Mouse (Mus musculus) adrenal gland, adult (tissue): ENCODE results near the gene OR5BS1P.
"Not testable (repeated sequence)": the region's sequence is repeated elsewhere in the genome, so short reads cannot be mapped to it uniquely, and the experiment has no call there.

Experiments
- DNase-seq, 2 experiments: peaks; one replicate each; pipeline ENCODE4 v3.0.0; 2022 to 2023; ENCODE audit warnings: low spot score in 1 of 2; ENCODE audit not compliant: inconsistent age in 2 of 2

Gene OR5BS1P

DNA sequence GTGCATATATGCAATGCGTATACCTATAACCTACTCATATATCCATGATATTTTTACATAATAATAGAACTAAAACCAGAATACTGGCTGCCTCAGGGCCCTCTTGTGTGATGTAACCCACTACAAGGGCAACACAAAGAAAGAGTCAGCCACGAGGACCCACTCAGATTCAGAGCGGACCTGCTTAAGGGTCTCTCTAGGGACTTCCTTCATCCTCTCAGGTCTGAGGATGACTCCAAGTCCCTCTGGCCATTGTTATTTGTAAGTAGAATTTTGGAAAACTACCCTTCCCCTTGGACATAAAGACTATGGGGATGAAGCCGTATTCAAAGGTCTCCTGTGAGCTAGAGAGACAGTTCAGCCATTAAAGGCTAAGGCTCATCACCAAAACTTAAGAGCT, at the start of gene OR5BS1P:
Gene OR5BS1P (plus strand): TSS at position 301 of the 400 bp plus-strand sequence.
- no peak for DNase-seq

DNA sequence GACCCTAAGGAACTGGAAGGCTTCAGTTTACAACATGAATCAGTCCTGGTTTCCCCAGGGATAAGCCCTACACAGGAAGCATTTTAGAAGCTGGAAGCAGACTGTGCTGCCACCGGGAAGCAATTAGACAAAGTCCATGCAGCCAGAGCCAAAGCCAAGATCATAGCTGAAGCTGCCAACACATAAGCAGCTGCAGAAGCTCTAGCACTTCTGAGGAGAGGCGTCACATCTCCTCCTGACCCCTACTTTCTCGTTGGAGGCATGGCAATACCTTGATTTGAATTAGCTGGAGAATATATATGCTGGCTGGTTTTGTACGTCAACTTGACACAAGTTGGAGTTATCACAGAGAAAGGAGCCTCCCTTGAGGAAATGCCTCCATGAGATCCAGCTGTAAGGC, 48.8 kb upstream of the OR5BS1P start:
- no peak for DNase-seq

DNA sequence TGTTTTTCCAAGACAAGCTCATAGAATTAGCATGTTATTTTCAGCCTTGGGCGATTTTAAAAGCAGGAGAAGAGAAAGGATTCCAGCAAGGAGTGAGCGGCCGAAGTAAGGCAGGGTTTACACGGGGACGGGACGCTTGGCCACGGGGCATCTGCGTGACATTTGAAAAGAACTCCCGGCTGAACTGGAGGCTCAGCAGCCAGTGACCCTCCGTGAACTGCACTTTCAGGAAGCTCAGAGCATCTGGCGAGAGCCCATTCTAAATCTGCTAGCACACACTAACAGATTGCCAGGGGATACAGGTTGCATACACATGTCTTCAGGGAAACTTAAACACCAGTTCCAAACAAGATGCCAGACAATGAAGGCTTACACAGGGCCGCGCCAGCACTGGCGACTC, 45.4 kb upstream of the OR5BS1P start:
- no peak for DNase-seq

DNA sequence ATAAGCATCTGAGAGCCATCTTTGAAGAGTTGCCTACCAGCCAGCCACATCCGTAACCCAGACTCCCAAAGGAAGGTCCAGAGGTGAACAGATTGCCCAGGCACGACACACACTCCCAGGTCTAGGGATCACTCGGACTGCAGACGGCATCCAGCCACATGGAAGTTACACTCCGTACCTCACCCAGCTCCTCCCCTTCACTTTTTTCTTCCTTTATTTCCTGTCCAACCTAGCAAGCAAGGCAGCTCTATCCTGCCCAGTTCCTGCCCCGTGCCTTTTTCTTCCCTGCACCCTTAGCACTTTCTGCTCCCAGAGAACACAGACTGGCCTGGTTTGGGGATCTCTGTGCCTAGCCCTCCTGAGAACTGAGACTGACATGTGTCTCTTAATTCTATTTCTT, 44.9 kb upstream of the OR5BS1P start:
- DNase-seq: no peak

DNA sequence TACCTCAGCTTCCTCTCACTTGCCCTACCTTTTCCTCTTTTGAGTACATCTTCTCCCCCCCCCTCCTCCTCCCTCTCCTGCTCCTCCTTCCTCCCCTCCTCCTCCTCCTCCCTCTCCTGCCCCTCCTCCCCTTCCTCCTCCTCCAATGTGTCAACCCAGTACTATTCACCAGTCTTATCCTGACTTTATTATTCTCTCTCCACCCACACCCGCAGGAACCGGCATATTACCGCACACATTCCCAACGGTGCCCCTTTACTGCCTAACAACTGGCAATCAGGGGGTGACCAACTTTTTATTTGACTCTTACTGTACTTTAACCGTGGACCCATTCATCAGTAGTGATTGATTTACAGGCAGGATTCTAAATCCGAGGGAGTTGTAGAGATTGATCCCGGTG, 44.5 kb upstream of the OR5BS1P start:
- no peak for DNase-seq

DNA sequence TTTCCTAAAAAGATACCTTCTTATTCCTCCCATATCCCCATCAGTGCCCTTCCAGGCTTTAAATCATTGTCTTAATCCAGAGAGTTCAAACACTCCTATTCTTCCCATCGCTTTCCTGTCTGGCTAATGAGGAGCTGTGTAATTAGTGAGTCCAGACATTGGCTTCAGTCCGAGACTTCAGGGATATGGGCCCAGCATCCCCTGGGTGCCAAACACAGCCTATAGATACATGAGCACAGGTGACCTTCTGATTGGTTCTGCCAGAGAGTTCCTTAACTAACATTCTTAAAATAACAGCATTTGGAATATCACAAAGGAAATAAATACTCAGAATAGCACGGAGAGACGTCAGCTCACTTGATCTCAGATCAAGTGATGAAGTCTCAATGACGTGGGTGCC, 38.8 kb upstream of the OR5BS1P start, which contains the start of gene Olfr282:
Gene Olfr282 (plus strand): TSS at position 301 of the 400 bp plus-strand sequence.
- not testable (repeated sequence) for DNase-seq

DNA sequence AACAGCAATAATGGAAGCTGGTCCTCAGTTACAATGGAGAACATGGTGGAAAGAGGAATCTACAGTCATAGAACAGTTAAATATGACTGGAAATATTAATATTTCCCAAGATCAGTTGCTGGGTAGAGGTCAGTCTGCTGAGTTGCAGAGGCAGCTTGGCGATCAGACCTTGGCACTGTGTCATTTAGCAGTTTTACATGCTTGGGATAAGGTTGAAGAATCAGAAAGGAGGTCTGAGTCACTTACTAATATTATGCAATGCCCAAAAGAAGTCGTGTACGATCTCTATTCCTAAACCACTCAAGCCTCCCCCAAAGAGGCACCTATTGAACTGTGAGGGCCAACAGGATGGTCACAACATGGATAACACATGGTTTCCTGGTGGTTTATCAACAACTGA, 25.1 kb upstream of the OR5BS1P start:
- peak in 1 of 2 experiments; percentile 73 for DNase-seq

DNA sequence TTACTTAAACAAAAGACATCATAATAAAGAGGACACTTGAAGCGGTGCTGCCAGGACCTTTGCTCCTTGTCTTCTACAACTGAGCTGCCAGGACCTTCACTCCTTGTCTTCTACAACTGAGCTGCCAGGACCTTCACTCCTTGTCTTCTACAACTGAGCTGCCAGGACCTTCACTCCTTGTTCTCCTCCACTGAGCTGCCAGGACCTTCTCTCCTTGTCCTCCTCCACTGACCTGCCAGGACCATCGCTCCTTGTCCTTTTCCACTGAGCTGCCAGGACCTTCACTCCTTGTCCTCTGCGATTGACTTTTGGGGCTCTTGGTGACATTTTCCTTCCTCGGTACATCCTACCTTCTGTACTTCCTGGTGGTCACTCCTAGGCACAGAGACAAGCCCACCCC, 21.2 kb upstream of the OR5BS1P start:
- no peak for DNase-seq

DNA sequence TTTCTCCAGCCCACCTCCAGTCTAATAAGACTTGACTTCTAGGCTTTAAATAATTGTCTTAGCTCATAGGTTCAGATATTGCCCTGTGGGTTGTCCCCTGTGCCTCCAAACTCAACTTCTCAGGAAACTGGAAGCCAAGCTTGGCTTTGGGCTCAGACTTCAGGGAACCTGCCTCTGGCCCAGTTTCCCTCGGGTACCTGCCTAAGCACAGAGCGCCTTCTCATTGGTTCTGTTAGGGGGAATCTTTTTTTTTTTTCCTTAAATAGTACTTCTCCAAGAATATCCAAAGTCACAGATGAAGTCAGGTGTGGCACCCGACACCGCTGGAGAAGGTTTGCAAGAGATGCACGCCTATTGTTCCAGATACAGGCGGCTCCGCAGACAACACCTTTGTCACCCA, 17.4 kb upstream of the OR5BS1P start, which contains the start of gene Olfr281:
Gene Olfr281 (plus strand): TSS at position 301 of the 400 bp plus-strand sequence.
- DNase-seq: no peak

DNA sequence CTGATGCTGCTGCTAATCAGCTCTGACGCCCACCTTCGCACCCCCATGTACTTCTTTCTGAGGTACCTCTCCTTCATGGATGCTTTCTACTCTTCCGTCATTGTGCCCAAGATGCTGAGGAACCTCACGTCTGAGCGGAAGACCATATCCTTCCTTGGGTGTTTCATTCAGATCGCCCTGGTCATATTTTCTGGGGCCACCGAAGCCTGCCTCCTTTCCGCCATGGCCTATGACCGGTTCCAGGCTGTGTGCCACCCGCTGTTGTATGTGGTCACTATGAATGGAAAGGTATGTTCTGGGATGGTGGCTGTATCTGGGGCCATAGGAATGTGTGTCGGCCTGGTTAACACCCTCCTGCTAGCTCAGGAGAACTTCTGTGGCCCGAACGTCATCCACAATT, 1.8 kb downstream of the OR5BS1P start:
- DNase-seq: no peak

DNA sequence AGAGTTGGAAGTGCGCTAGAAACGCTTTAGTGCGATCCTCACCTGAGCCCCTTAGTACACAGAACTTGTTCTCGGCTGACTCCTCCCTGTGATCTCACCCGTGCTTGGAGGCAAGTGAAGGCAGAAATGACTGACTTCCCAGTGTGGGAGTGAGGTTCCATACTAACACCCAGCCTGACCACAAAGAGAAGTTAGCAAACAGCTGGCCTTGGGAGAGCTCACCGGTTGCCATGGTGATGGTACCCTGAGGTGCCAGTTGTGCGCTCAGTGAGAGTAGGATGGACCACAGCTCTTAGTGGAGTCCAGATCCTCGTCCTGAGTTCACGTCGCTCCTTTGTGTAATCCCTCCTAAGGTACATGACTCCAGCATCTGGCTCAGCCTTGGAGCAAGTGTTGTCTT, 5.3 kb downstream of the OR5BS1P start:
- no peak for DNase-seq

DNA sequence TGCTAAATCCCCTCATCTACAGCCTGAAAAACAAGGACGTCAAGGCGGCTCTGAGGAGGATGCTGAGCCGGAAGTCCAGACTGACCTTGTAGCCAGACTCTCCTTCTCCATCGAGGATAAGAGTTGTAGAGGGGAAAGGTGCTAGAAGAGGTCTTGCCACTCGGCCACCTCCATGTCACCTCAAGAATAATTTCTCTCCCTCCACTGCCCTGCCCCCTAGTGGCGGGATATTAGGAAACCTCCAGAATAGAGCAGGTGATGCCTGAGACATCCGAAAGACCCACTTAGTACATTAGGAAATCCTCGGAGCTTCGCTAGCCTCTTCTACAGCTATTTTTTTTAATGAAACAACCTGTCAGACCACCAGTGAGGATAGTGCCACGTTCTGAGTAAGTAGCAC, 5.7 kb downstream of the OR5BS1P start:
- peak; percentile 14 to 81 for DNase-seq

DNA sequence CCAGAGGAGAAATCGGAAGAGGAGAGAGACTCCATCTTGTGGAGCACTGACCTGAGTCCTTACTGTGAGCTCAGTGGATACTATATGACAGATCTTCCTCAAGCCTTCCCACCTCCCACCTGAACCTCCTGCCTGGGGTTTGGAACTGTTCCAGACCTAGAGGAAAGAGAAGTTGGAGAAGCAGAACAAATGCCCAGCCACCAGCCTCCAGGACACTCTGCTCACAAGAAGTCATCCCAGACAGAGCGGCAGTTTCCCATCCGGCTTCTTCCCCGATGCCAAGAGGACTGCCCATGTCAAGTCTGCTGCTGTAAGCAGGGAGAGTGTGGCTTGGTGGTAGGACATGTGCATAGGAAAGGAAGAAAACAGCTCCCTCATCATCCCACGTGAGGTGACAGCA, 6.6 kb downstream of the OR5BS1P start:
- DNase-seq: no peak

DNA sequence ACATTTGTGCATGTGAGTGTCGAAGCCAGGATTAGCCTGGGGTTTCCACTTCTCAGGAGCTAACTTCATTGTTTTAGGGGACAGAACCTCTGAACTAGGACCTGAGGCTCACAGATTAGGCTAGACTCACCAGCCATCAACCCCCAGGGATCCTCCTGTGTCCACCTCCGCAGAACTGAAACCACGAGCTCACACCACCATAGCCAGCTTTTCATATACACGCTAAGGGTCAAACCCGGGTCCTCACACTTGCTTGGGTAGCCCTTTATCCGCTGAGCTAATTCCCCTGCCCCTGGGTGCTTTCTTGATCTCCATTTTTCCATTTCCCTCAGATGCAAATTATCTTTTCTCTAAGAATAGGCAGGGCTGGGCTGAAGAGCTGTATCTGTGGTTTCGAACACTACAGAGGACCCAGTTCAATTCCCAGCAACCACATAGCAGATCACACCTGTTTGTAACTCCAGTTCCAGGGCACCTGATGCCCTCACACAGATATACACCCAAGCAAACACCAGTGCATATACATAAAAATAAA, 9.9 kb downstream of the OR5BS1P start:
- no peak for DNase-seq

DNA sequence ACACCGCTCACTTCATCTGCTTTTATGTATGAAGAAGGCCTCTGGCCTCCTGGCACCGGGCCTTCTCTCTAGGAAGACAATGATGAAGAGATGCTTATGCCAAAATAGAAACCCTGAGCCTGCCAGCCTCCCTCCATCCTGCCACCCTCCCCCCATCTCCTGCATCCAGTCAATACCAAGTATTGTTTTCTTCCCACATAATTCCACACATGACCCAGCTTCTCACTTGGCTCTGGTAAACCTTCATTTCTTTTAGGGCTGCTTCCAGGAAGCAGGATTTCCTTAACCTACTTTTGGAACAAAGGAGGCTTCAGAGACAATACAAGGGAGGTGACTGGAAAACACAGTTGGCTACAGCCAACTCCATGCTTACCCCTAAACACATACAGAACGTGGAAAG, 13.0 kb downstream of the OR5BS1P start, which contains the start of gene Lalba:
Gene Lalba (minus strand): TSS at position 21 of the 400 bp plus-strand sequence.
- no peak for DNase-seq

DNA sequence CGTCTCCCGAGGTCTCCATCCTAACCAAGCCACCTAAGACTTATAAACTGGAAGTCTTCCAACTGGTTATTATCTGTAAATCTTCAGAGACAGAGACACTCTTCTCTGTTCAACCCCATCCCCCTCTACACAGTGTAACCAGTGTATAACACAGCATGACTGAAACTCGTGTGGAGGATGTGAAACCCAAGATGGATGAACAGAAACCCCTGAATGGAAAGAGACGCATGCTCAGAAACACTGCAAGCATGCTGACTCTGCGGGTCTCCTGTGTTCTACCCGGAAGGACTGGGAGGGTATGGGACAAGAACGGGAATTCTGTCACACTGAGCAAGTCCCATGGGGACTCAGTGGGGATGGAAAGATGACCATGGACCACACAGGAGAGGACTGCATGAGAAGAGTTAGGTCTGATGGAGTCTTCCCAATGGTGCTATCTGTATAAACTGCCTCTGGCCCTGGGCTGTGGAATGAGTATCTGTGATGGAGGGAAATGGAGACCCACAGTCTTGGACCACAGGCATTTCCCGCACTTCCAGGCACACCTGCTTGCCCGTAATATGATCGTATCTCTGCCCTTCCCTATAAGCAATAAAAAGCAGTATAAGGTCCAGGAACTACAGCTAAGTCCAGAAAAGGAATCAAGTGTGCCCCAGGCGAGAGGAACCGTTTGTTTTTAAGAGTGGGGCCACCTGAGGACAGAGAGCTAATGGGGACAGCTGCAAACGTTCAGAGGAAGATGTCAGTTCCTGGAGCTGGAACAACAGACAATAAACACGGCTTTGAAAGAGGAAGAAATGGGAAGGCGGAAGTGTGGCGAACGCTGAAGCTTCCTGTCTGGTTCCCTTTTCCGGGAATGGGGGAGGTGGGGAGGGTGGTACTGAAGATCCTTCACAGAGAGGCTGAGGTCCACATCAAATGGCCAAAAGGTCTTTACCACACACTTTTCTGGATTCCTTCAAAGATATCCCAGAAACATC, 14.5 kb downstream of the OR5BS1P start:
- DNase-seq: peak in 1 of 2 experiments; percentile 39

DNA sequence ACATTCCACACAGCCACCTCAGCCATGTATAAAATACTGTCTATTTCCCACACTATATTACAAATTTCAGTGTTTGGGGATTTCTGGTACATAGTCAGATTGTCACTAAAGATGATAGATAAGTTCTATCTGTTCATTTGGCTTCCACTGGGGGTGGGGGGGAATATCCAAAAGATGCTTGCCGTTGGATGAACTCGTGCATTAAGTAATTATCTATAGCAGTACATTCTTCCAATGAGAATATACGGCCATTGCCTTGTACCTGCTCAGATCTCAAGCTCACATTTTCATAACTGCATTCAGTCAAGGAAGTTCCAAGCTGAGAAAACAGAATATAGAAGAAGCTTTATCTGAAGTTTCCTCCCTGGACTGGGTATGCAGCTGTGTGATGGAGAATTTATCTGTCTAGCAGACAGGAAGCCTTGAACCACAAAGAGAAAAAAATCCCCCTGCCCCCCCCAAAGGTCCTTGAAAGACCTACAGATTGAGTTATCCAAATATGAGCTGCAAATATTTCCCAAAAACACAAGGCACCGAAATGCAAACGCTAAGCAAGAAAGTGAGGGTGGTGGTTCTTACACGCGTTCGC, 16.8 kb downstream of the OR5BS1P start:
- no peak for DNase-seq

DNA sequence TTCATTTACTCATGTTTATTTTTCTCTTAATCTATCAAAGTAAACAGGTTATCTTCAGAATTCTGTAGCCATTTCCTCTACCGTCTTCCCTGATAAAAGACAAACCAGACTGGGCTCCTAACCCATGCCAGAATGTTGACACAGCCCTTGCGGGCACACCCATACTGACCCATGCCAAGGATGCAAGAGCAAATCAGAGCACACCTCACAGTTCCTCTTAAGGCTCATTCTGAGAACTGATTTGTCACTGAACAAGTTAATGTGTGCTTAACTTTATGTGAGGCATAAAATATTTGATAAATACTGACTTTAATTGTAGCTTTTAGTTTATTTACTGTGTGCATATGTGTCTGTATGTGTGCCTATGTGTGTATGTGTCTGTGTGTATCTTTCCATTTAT, 21.6 kb downstream of the OR5BS1P start:
- DNase-seq: no peak

DNA sequence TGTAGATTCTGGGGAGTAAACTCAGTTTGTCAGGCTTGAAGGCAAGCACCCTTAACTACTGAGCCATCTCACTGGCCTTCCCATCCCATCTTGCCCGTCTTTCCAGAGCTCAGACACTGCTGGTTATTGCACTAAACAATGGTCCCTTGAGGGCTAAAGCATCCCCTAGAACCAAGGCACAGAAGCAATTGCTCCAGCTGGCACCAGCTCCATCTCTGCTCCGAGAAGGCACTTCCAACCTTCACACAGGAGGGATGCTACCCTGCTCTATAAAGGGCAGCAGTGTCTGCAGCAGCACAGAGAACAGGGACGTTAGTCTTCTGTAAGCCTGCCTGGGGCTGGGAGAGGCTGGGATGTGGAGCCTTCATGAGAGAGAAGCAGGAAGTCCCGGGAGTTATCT, 22.4 kb downstream of the OR5BS1P start, which contains the start of gene Olfr279:
Gene Olfr279 (plus strand): TSS at position 301 of the 400 bp plus-strand sequence.
- no peak for DNase-seq

DNA sequence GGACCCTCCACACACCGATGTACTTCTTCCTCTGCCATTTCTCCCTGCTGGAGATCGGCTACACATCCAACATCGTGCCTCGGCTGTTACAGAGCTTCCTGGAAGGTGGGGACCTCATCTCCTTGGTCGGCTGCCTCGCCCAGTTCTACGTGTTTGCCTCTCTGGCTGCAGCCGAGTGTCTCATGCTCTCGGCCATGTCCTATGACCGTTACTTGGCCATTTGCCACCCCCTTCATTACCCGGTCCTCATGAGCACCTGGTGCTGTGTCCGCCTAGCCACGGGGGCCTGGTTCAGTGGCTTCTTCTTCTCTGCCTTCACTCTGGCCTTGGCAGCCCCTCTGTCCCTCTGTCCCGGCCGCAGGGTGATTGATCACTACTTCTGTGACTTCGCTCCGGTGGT, 27.9 kb downstream of the OR5BS1P start:
- DNase-seq: no peak

DNA sequence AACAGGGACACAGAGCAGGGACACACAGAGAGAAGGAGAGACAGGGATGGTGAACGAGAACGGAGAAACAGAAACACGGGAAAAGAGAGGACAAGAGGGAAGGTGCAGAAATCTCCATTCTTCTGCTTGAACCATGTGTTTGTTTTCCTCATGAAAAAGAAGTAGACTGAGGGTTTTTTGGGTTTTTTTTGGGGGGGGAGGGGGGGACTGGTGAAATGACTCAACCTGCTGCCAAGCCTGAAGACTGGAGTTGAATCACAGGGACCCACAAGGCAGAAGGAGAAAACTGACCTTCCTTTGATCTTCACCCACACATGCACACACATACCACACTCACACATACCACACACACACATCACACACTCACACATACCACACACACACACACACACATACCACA, 33.6 kb downstream of the OR5BS1P start:
- no peak for DNase-seq

DNA sequence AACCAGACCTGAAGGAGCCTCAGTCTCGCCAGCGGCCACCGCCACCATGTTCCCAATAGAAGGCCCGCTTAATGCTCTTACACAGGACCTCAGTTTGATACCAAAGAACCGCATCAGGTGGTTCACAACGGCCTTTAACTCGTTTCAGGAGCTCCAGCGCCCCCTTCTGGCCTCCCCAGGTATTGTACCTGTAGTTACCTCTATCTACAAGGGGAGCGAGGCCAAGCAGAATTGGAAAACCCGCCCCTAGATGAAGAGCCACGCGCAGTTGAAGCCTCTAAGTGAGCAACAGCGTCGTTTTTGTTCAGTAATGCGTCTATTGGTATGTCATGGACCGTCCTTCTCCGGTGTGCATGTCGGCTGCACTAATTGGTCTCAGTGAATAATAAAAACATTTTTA, 34.8 kb downstream of the OR5BS1P start:
- DNase-seq: peak; percentile 43 to 84
